Mouse (Mus musculus) urinary bladder, adult 2 months (tissue): ENCODE data around the gene Frrs1. TPM values are rescaled to one million over a fixed set of nuclear protein-coding genes. Genes with fewer than 3 reads are reported as not detected.

Experiments
- polyA plus RNA-seq: library from polyadenylated mRNA; depleted of rRNA; stranded (reverse); fragments of >200 nt; gene quantifications from 2 replicates; pipeline ENCODE4 v1.2.3, GENCODE M21; 2012; rRNA removed

The Frrs1 gene
- polyA plus RNA-seq, 1 experiment = 14.6 TPM

Other genes starting within 250 kb of the Frrs1 start
- 23.2 and 23.3 TPM in 2 replicates for gene Trmt13, start 244.9 kb upstream of the Frrs1 start, polyA plus RNA-seq
- gene Mfsd14a, start 196.8 kb upstream of the Frrs1 start, polyA plus RNA-seq = 40.3 and 49.0 TPM in 2 replicates
- not detected in 2 replicates for gene Gm43191, start 178.2 kb upstream of the Frrs1 start, polyA plus RNA-seq
- 14.3 and 17.1 TPM in 2 replicates for gene Slc35a3, start 146.6 kb upstream of the Frrs1 start, polyA plus RNA-seq
- gene Agl, start 51.3 kb upstream of the Frrs1 start, polyA plus RNA-seq = 17.3 and 27.2 TPM in 2 replicates
- not detected in 2 replicates for gene 4930455H04Rik, start 108.8 kb downstream of the Frrs1 start, polyA plus RNA-seq
- 5.9 and 6.7 TPM in 2 replicates for gene Palmd, start 109.5 kb downstream of the Frrs1 start, polyA plus RNA-seq